Mouse (Mus musculus): ENCODE measurements around the gene Gm12258. TPM values are rescaled to one million over a fixed set of nuclear protein-coding genes. Genes with fewer than 3 reads are reported as not detected.
"Not testable (repeated sequence)": the region's sequence is repeated elsewhere in the genome, so short reads cannot be mapped to it uniquely, and the experiment has no call there.

Gene Gm12258
- 5.4 and 6.1 TPM in 2 replicates for polyA plus RNA-seq (2015; fragmentation: Nextera tagmentation; extraction: Ambion mirVana)

- ATAC-seq = peak; percentile 100
- peak within 1 kb of the TSS; percentile 85 for H3K4me3 ChIP-seq (replicated peaks)
- peak within 1 kb of the TSS; percentile 23; the same call in 1 of the 2 replicates for H3K27ac ChIP-seq
- H3K9ac ChIP-seq = peak within 1 kb of the TSS; percentile 88
- H3K27me3 ChIP-seq (replicated peaks) = no peaks in the 10 kb centered on the region
- peak within 1 kb of the TSS; percentile 81 for H3K4me2 ChIP-seq (replicated peaks)
- H3K36me3 ChIP-seq = 0 out of 2 replicates have a peak, but pooled peaks cover 12% of the 10 kb centered on the region
- under 1% methylated on average over 24 of the region's 24 CpGs for WGBS
- no peaks in the 10 kb centered on the region for H3K9me3 ChIP-seq
- H3K4me1 ChIP-seq (replicated peaks) = peaks cover 4% of the 10 kb centered on the region
These were observed at the start of gene Gm12258 for GRCm38 (mm10) chr11:58846919-58847461. TSS of gene Gm12258 (plus strand) at chr11:58847158.

GRCm38 (mm10) chr11:58799747-58800146 lies 47.2 kb upstream of the Gm12258 start:
- ATAC-seq = no peak
- WGBS = 68% methylated on average over 5 of the region's 5 CpGs

GRCm38 (mm10) chr11:58801558-58802228 lies 45.3 kb upstream of the Gm12258 start, which contains the start of gene Fam183b:
TSS of gene Fam183b (minus strand) at chr11:58801960.
- Histone ChIP-seq H3K4me2 (replicated peaks) (peak within 1 kb of the TSS; percentile 54), H3K9ac (no peak within 1 kb of the TSS; the same call in 1 of the 2 replicates), H3K4me3 (replicated peaks) (peak within 1 kb of the TSS; percentile 10), H3K9me3 (no peaks in the 10 kb centered on the region), H3K27ac (peak within 1 kb of the TSS; percentile 60; the same call in 1 of the 2 replicates), H3K27me3 (replicated peaks) (no peaks in the 10 kb centered on the region), H3K4me1 (replicated peaks) (peaks cover 12% of the 10 kb centered on the region), H3K36me3 (no peaks in the 10 kb centered on the region)
- ATAC-seq = peak; percentile 84
- WGBS = 11% methylated on average over 14 of the region's 14 CpGs

More at GRCm38 (mm10) chr11:58799747-58800146, 47.2 kb upstream of the Gm12258 start:
- Histone ChIP-seq H3K4me1 (replicated peaks) (peaks cover 12% of the 10 kb centered on the region), H3K4me2 (replicated peaks) (no peak overlapping the region), H3K9me3 (no peaks in the 10 kb centered on the region), H3K36me3 (no peaks in the 10 kb centered on the region), H3K4me3 (replicated peaks) (no peak overlapping the region), H3K27ac (no peak overlapping the region), H3K27me3 (replicated peaks) (no peaks in the 10 kb centered on the region), H3K9ac (no peak overlapping the region)

- Histone ChIP-seq H3K9ac (no peak overlapping the region), H3K36me3 (no peaks in the 10 kb centered on the region), H3K27ac (0 out of 2 replicates have a peak overlapping the region, but pooled peaks have one; percentile 37), H3K4me2 (replicated peaks) (no peak overlapping the region), H3K9me3 (no peaks in the 10 kb centered on the region), H3K27me3 (replicated peaks) (no peaks in the 10 kb centered on the region), H3K4me1 (replicated peaks) (peaks cover 12% of the 10 kb centered on the region), H3K4me3 (replicated peaks) (no peak overlapping the region)
- 39% methylated on average over 4 of the region's 4 CpGs for WGBS
- ATAC-seq = peak; percentile 73
These were observed 43.1 kb upstream of the Gm12258 start for GRCm38 (mm10) chr11:58803871-58804270.

GRCm38 (mm10) chr11:58804393-58804792 lies 42.6 kb upstream of the Gm12258 start:
- no peaks in the 10 kb centered on the region for H3K27me3 ChIP-seq (replicated peaks)
- no peaks in the 10 kb centered on the region for H3K36me3 ChIP-seq
- H3K4me2 ChIP-seq (replicated peaks) = 0 out of 2 replicates have a peak overlapping the region, but pooled peaks have one; percentile 28
- no peaks in the 10 kb centered on the region for H3K9me3 ChIP-seq
- H3K27ac ChIP-seq = peak overlapping the region; percentile 72
- no peak overlapping the region for H3K9ac ChIP-seq
- H3K4me3 ChIP-seq (replicated peaks) = no peak overlapping the region
- H3K4me1 ChIP-seq (replicated peaks) = peaks cover 12% of the 10 kb centered on the region
- peak; percentile 83 for ATAC-seq
- WGBS = 23% methylated on average over 2 of the region's 2 CpGs

GRCm38 (mm10) chr11:58812001-58812400 lies 35.0 kb upstream of the Gm12258 start:
- H3K4me3 ChIP-seq (replicated peaks) = no peak overlapping the region
- no peaks in the 10 kb centered on the region for H3K27me3 ChIP-seq (replicated peaks)
- H3K9me3 ChIP-seq = no peaks in the 10 kb centered on the region
- ATAC-seq = no peak
- H3K27ac ChIP-seq = no peak overlapping the region
- no peak overlapping the region for H3K9ac ChIP-seq
- no peaks in the 10 kb centered on the region for H3K36me3 ChIP-seq
- no peaks in the 10 kb centered on the region for H3K4me1 ChIP-seq (replicated peaks)
- 6% methylated on average over 1 of the region's 1 CpGs for WGBS
- no peak overlapping the region for H3K4me2 ChIP-seq (replicated peaks)

- WGBS = 48% methylated on average over 1 of the region's 1 CpGs
- not testable (repeated sequence) for H3K4me2 ChIP-seq (replicated peaks); H3K9ac ChIP-seq; H3K27ac ChIP-seq; H3K36me3 ChIP-seq; H3K4me1 ChIP-seq (replicated peaks); ATAC-seq; H3K4me3 ChIP-seq (replicated peaks); H3K9me3 ChIP-seq; H3K27me3 ChIP-seq (replicated peaks)
These were observed 32.3 kb upstream of the Gm12258 start, which contains the start of gene Olfr313 for GRCm38 (mm10) chr11:58814700-58815099. TSS of gene Olfr313 (plus strand) at chr11:58815000.

- no peak overlapping the region for H3K4me2 ChIP-seq (replicated peaks)
- no peak overlapping the region for H3K27ac ChIP-seq
- WGBS = 63% methylated on average over 1 of the region's 1 CpGs
- H3K4me3 ChIP-seq (replicated peaks) = no peak overlapping the region
- H3K9me3 ChIP-seq = no peaks in the 10 kb centered on the region
- H3K4me1 ChIP-seq (replicated peaks) = no peaks in the 10 kb centered on the region
- ATAC-seq = no peak
- H3K9ac ChIP-seq = no peak overlapping the region
- no peaks in the 10 kb centered on the region for H3K36me3 ChIP-seq
- no peaks in the 10 kb centered on the region for H3K27me3 ChIP-seq (replicated peaks)
These were observed 31.3 kb upstream of the Gm12258 start for GRCm38 (mm10) chr11:58815676-58816075.

GRCm38 (mm10) chr11:58828937-58829336 lies 18.0 kb upstream of the Gm12258 start, which contains the start of gene Olfr312:
TSS of gene Olfr312 (plus strand) at chr11:58829237.
- H3K36me3 ChIP-seq; H3K9me3 ChIP-seq; H3K4me2 ChIP-seq (replicated peaks); H3K4me1 ChIP-seq (replicated peaks); H3K27me3 ChIP-seq (replicated peaks); H3K9ac ChIP-seq; H3K27ac ChIP-seq; ATAC-seq; H3K4me3 ChIP-seq (replicated peaks): not testable (repeated sequence)

- no peaks in the 10 kb centered on the region for H3K36me3 ChIP-seq
- WGBS = 84% methylated on average over 3 of the region's 3 CpGs
- no peak overlapping the region for H3K4me3 ChIP-seq (replicated peaks)
- H3K27ac ChIP-seq = no peak overlapping the region
- no peaks in the 10 kb centered on the region for H3K9me3 ChIP-seq
- no peaks in the 10 kb centered on the region for H3K4me1 ChIP-seq (replicated peaks)
- no peak overlapping the region for H3K9ac ChIP-seq
- no peaks in the 10 kb centered on the region for H3K27me3 ChIP-seq (replicated peaks)
- no peak overlapping the region for H3K4me2 ChIP-seq (replicated peaks)
- ATAC-seq = no peak
These were observed 17.2 kb upstream of the Gm12258 start for GRCm38 (mm10) chr11:58829764-58830163.

- H3K9me3 ChIP-seq; ATAC-seq; H3K36me3 ChIP-seq; H3K4me3 ChIP-seq (replicated peaks); H3K9ac ChIP-seq; H3K4me1 ChIP-seq (replicated peaks); H3K27ac ChIP-seq; H3K27me3 ChIP-seq (replicated peaks); H3K4me2 ChIP-seq (replicated peaks): not testable (repeated sequence)
- WGBS = 74% methylated on average over 3 of the region's 3 CpGs
These were observed 14.4 kb upstream of the Gm12258 start for GRCm38 (mm10) chr11:58832541-58832940.

GRCm38 (mm10) chr11:58838951-58839350 lies 8.0 kb upstream of the Gm12258 start, which contains the start of gene Olfr311:
TSS of gene Olfr311 (plus strand) at chr11:58839251.
- H3K9ac ChIP-seq; H3K4me1 ChIP-seq (replicated peaks); ATAC-seq; H3K27me3 ChIP-seq (replicated peaks); H3K9me3 ChIP-seq; H3K27ac ChIP-seq; H3K4me3 ChIP-seq (replicated peaks); H3K4me2 ChIP-seq (replicated peaks); H3K36me3 ChIP-seq: not testable (repeated sequence)
